Mouse (Mus musculus): ENCODE measurements at regions not wholly inside any gene's neighbourhood (a gene's known extent, or its start where the extent isn't known, plus 50 kb on each side); places are given as distances from the start of the nearest gene placed in this dataset.

DNA sequence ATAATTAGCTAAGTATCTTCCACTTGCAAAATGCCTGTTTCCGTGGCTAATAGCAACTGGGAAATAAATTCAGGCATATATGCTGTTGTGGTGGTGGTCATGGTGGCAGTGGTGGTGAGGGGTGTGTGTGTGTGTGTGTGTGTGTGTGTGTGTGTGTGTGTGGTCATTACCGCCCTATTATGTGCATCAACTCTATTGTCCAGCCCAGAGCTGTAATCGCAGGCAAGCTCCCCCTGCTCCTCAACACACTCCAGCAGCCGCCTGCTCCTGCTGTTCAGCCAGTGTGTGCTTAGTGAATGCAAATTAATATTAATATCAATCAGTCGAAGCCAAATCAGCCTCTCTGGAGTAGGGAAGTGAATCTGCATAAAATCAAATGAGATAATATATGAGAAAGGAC, 152.9 kb upstream of the Zic3 start:
- Histone ChIP-seq H3K27ac (no peak overlapping the region), H3K4me2 (no peak overlapping the region), H3K36me3 (no peaks in the 10 kb centered on the region), H3K4me1 (no peaks in the 10 kb centered on the region), H3K9ac (no peak overlapping the region), H3K4me3 (replicated peaks) (no peak overlapping the region), H3K9me3 (no peaks in the 10 kb centered on the region), H3K27me3 (replicated peaks) (no peaks in the 10 kb centered on the region)
- no peak for ATAC-seq (ENCODE audit: insufficient read depth, low FRiP score, low read depth)
- WGBS = 72% methylated on average over 5 of the region's 5 CpGs

DNA sequence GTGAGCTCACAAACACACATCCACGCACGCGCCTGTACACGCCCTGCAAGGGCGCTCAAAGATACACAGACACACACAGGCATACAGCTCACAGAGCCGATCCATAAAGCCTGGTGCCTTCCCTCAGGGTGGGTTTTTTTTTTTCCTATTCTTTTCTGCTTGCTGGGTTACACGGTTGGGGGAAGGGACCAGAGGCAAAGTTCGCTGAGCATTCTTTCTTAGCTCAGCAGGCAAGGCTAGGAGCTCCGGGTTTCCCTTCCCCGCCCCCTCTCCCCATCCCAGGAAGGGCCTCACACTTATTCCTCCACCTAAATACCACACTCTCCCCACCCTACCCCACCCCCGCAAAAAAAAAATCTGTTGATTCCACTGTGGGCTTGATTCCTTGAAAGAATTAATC, 105.8 kb upstream of the Zic3 start:
- Histone ChIP-seq H3K9ac (no peak overlapping the region), H3K4me3 (replicated peaks) (no peak overlapping the region), H3K27me3 (replicated peaks) (peaks cover 19% of the 10 kb centered on the region), H3K36me3 (no peaks in the 10 kb centered on the region), H3K4me2 (no peak overlapping the region), H3K4me1 (no peaks in the 10 kb centered on the region), H3K27ac (no peak overlapping the region), H3K9me3 (no peaks in the 10 kb centered on the region)
- WGBS = 21% methylated on average over 11 of the region's 11 CpGs
- no peak for ATAC-seq (ENCODE audit: insufficient read depth, low FRiP score, low read depth)

- no peak for ATAC-seq (ENCODE audit: insufficient read depth, low FRiP score, low read depth)
- H3K4me2 ChIP-seq = no peak overlapping the region
- H3K9me3 ChIP-seq = no peaks in the 10 kb centered on the region
- H3K36me3 ChIP-seq = no peaks in the 10 kb centered on the region
- 18% methylated on average over 21 of the region's 21 CpGs for WGBS
- H3K4me1 ChIP-seq = no peaks in the 10 kb centered on the region
- H3K27ac ChIP-seq = no peak overlapping the region
- H3K27me3 ChIP-seq (replicated peaks) = peaks cover 22% of the 10 kb centered on the region
- H3K9ac ChIP-seq = no peak overlapping the region
- H3K4me3 ChIP-seq (replicated peaks) = no peak overlapping the region
Observed at GRCm38 (mm10) chrX:57917441-57918145, 104.9 kb upstream of the Zic3 start.

DNA sequence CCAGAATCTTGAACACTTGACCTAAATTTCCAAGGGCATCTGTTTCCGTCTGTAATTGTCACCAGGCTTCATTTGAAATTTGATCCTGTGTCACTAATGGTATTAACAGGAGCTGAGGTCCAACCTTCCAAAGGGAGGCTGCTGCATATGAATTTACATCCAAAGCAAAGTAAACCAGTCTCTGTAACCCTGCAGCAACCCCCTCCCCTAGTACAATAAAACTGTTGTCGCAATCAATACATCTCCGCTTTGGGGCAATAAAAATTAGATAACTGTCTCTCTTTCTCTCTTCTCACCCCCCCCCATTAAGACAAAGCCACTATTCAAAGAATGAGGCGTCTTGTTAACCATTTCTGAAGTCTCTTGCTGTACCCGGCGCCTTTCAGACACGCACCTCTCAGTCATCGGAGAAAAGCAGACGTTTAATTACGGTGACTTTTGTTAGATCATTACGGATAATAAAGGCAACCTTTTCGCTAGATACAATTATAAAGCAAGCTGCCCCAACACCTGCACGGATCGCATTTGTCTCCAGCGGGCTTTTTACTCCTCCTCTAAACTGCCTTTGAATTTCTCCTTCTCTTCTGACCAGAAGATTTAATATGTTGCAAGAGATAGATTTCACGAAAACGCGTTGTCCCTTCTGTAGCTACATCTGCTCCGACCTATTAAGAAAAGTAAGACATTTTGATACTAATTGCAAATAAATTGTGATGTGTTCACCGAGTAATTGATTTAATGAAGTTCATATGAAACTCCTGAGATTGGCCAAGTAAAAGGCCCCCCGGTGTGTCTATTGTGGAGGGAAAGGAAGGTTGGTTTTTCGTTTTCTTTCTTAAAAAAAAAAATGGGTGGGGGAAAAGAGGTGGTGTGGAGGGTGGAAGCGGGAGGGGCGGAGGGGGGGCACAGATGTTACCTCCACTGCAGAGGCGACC, 104.1 kb upstream of the Zic3 start:
- no peak for ATAC-seq (ENCODE audit: insufficient read depth, low FRiP score, low read depth)
- peaks cover 22% of the 10 kb centered on the region for H3K27me3 ChIP-seq (replicated peaks)

DNA sequence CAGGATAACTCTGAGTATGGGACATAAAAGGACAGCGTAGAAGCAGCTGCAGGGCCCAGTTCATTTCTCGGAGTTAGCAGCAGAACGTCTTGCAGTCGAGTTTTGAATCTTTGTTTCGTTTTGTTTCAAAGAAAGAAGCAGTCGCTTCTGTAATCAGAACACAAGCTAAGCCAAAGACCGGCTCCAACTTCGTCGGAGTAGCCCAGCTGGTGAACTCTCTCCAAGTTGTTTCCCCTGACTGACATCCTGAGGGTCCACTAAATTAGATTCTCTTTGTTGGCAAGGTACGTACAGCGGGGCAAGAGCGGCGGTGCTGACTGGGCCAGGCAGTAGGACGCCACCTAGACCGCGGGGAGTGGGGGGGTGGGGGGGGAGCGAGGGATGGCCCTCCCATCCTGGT, 102.6 kb upstream of the Zic3 start:
- no peaks in the 10 kb centered on the region for H3K36me3 ChIP-seq
- no peak overlapping the region for H3K4me3 ChIP-seq (replicated peaks)
- no peaks in the 10 kb centered on the region for H3K9me3 ChIP-seq
- ATAC-seq (ENCODE audit: insufficient read depth, low FRiP score, low read depth) = no peak
- H3K4me2 ChIP-seq = peak overlapping the region; percentile 42
- H3K9ac ChIP-seq = no peak overlapping the region
- no peak overlapping the region for H3K27ac ChIP-seq
- peaks cover 22% of the 10 kb centered on the region for H3K27me3 ChIP-seq (replicated peaks)
- WGBS = 23% methylated on average over 17 of the region's 17 CpGs
- no peaks in the 10 kb centered on the region for H3K4me1 ChIP-seq

More for the DNA sequence above, 104.1 kb upstream of the Zic3 start:
- no peaks in the 10 kb centered on the region for H3K4me1 ChIP-seq
- no peak overlapping the region for H3K27ac ChIP-seq
- no peaks in the 10 kb centered on the region for H3K36me3 ChIP-seq
- WGBS = 20% methylated on average over 25 of the region's 25 CpGs
- H3K9me3 ChIP-seq = no peaks in the 10 kb centered on the region
- no peak overlapping the region for H3K4me2 ChIP-seq
- H3K9ac ChIP-seq = no peak overlapping the region
- no peak overlapping the region for H3K4me3 ChIP-seq (replicated peaks)

DNA sequence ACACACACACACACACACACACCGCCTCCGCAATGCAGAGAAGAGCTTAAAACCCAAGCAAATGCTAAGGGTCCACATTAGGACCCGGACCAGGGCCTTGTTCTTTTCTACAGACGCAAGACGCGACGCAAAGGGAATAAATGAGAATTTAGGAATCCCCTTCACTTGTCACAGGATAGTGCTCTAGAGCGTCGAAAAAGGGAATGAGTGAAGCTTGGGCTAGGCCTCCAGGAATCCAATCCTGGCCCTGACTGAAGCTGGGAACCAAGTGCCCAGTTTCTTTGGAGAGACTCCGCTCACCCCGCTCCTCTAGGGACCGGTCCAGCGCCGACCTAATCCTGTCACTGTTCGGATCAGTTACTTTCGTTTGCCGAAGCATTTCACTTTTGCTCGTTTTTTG, 102.1 kb upstream of the Zic3 start:
- Histone ChIP-seq H3K4me3 (replicated peaks) (no peak overlapping the region; the same call in 1 of the 2 replicates), H3K9me3 (no peaks in the 10 kb centered on the region), H3K36me3 (no peaks in the 10 kb centered on the region), H3K27ac (no peak overlapping the region), H3K4me2 (peak overlapping the region; percentile 42), H3K4me1 (no peaks in the 10 kb centered on the region), H3K27me3 (replicated peaks) (peaks cover 22% of the 10 kb centered on the region), H3K9ac (no peak overlapping the region)
- WGBS = 21% methylated on average over 18 of the region's 18 CpGs
- ATAC-seq (ENCODE audit: insufficient read depth, low FRiP score, low read depth) = no peak

GRCm38 (mm10) chrX:57921294-57921693, 101.2 kb upstream of the Zic3 start:
- Histone ChIP-seq H3K4me1 (no peaks in the 10 kb centered on the region), H3K27me3 (replicated peaks) (peaks cover 22% of the 10 kb centered on the region), H3K4me3 (replicated peaks) (no peak overlapping the region), H3K9ac (no peak overlapping the region), H3K36me3 (no peaks in the 10 kb centered on the region), H3K9me3 (no peaks in the 10 kb centered on the region), H3K27ac (no peak overlapping the region), H3K4me2 (no peak overlapping the region)
- ATAC-seq (ENCODE audit: insufficient read depth, low FRiP score, low read depth) = no peak
- 20% methylated on average over 16 of the region's 16 CpGs for WGBS

DNA sequence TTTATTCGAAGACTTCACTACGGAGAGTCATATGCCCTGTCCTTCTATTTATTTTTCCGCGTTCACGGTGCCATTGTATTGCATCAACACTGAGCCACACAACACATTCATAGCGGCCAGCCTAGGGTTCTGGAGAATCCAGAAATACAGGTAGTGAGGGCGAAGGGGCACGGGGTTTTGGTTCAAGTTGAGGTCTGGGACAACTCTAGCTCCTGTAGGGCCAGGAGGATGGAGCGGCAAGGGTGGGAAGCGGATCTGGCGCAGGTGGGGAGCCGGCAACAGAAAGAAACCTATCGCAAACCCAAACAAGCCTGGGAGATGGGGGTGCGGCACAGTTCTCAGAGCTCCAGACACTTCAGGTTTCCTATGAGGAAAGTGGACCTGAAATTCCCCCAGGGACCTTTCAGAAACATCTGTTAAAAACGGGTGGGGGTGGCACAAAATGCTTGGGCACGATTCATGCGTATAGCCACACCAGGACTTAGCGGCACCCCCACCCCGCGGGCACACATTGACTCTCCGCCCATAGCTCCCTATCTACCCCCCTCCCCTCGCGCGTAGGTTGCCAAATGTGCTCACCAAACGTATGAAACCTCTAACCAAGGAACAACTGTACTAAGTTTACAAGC, 100.6 kb upstream of the Zic3 start:
- no peaks in the 10 kb centered on the region for H3K36me3 ChIP-seq
- no peaks in the 10 kb centered on the region for H3K4me1 ChIP-seq
- no peak overlapping the region for H3K4me3 ChIP-seq (replicated peaks)
- H3K9me3 ChIP-seq = no peaks in the 10 kb centered on the region
- no peak overlapping the region for H3K4me2 ChIP-seq
- H3K9ac ChIP-seq = no peak overlapping the region
- no peak overlapping the region for H3K27ac ChIP-seq
- no peak for ATAC-seq (ENCODE audit: insufficient read depth, low FRiP score, low read depth)
- H3K27me3 ChIP-seq (replicated peaks) = peaks cover 22% of the 10 kb centered on the region
- WGBS = 24% methylated on average over 25 of the region's 25 CpGs

DNA sequence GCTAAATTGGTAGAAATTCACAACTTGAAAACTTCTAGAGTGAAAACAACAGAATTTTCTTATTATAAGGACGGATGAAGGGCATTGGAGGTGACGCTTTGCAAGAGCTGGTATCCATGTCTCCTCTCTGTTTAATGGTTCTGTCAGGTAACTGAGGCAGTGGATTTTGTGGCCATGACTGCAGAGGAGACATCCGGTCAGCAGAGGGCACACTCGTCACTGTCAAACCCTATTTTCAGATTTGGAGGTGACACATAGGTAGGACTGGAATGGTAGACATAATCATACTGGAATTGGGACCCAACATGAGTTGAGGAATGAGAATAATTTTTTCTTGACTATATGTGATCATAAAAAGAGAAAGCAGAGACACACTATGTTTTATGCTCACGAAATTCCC, 98.7 kb upstream of the Zic3 start:
- no peaks in the 10 kb centered on the region for H3K36me3 ChIP-seq
- peaks cover 14% of the 10 kb centered on the region; the same call in 1 of the 2 replicates for H3K27me3 ChIP-seq (replicated peaks)
- no peak overlapping the region for H3K4me3 ChIP-seq (replicated peaks)
- no peak overlapping the region for H3K27ac ChIP-seq
- ATAC-seq (ENCODE audit: insufficient read depth, low FRiP score, low read depth) = no peak
- H3K4me2 ChIP-seq = no peak overlapping the region
- no peaks in the 10 kb centered on the region for H3K4me1 ChIP-seq
- H3K9ac ChIP-seq = no peak overlapping the region
- no peaks in the 10 kb centered on the region for H3K9me3 ChIP-seq
- 32% methylated on average over 5 of the region's 5 CpGs for WGBS

DNA sequence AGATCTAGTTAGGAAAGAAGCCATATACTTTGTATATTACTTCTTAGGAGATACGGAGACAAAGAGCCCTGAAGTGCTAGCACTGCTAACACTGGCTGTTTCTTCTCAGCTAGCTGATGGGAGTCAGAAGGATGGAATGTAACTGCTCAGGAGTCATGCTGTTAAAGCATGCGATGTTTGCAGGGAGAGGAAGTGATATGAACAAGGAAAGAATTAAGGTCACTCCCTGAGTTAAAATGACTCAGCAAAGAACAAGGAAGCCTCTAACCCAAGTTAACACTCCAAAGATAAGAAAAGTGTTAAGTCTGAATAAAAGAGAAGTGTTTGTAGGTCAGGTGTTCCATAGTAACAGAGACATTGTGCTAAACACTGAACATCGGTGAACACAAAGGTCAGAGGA, 86.9 kb upstream of the Zic3 start:
- Histone ChIP-seq H3K36me3 (no peaks in the 10 kb centered on the region), H3K4me3 (replicated peaks) (no peak overlapping the region), H3K9me3 (no peaks in the 10 kb centered on the region), H3K4me1 (no peaks in the 10 kb centered on the region), H3K27me3 (replicated peaks) (no peaks in the 10 kb centered on the region), H3K4me2 (no peak overlapping the region), H3K27ac (no peak overlapping the region), H3K9ac (no peak overlapping the region)
- no peak; the same call in 1 of the 2 replicates for ATAC-seq (ENCODE audit: insufficient read depth, low FRiP score, low read depth)
- WGBS = 34% methylated on average over 3 of the region's 3 CpGs

- Histone ChIP-seq H3K4me3 (replicated peaks) (no peak overlapping the region), H3K4me2 (no peak overlapping the region), H3K36me3 (no peaks in the 10 kb centered on the region), H3K4me1 (no peaks in the 10 kb centered on the region), H3K27me3 (replicated peaks) (no peaks in the 10 kb centered on the region), H3K27ac (no peak overlapping the region), H3K9me3 (no peaks in the 10 kb centered on the region), H3K9ac (no peak overlapping the region)
- ATAC-seq (ENCODE audit: insufficient read depth, low FRiP score, low read depth) = no peak
- 48% methylated on average over 6 of the region's 6 CpGs for WGBS
Observed at GRCm38 (mm10) chrX:57938248-57938836, 84.2 kb upstream of the Zic3 start.

DNA sequence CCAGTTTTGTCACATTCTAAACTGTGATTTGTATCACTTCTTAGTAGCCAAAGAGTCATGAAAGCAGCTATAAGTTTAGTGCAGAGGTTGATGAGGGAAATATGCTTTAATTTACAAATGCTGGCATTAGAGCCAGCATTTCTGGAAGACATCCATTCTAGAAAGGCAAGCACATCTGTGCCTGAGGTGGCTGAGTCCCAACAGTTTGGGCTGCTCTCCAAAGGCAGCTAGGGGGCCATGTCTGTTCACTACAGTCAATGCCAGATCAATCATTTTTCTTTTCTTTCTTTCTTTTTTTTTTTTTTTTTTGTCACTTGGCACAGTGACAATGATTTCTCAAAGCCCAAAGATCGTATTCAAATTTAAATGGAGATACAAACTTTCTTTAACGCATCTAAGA, 71.6 kb upstream of the Zic3 start:
- Histone ChIP-seq H3K4me1 (no peaks in the 10 kb centered on the region), H3K9ac (no peak overlapping the region), H3K36me3 (no peaks in the 10 kb centered on the region), H3K9me3 (no peaks in the 10 kb centered on the region), H3K4me2 (no peak overlapping the region), H3K27me3 (replicated peaks) (no peaks in the 10 kb centered on the region), H3K4me3 (replicated peaks) (no peak overlapping the region), H3K27ac (no peak overlapping the region)
- no peak for ATAC-seq (ENCODE audit: insufficient read depth, low FRiP score, low read depth)
- WGBS = 55% methylated on average over 2 of the region's 2 CpGs
